Mouse (Mus musculus): ENCODE measurements at regions not wholly inside any gene's neighbourhood (a gene's known extent, or its start where the extent isn't known, plus 50 kb on each side); places are given as distances from the start of the nearest gene placed in this dataset.
A peak's percentile ranks its signal among the peaks of the same experiment; 100 is the strongest.

- intact Hi-C loops (cut with DNase I) = no loop called here
- no peak for TF ChIP-seq CTCF (IDR thresholded peaks at IDR 0.05)
Observed at GRCm38 (mm10) chr8:92609908-92610307, 64.2 kb upstream of the Irx6 start.

GRCm38 (mm10) chr8:92610487-92611059 lies 63.5 kb upstream of the Irx6 start:
- no peak for TF ChIP-seq CTCF (IDR thresholded peaks at IDR 0.05)
- DNase-seq (ENCODE audit: extremely low spot score in 1 of 2, low spot score in 2 of 2) = no peak
- H3K4me3 ChIP-seq = no peak overlapping the region
- intact Hi-C loops (cut with DNase I) = no loop called here
- H3K27ac ChIP-seq = no peak overlapping the region

More at GRCm38 (mm10) chr8:92609908-92610307, 64.2 kb upstream of the Irx6 start:
- no peak for DNase-seq (ENCODE audit: extremely low spot score in 1 of 2, low spot score in 2 of 2)
- Histone ChIP-seq H3K4me3 (no peak overlapping the region), H3K27ac (no peak overlapping the region)

GRCm38 (mm10) chr8:92613486-92613885 lies 60.6 kb upstream of the Irx6 start:
- intact Hi-C loops (cut with DNase I) = no loop called here
- no peak overlapping the region for H3K27ac ChIP-seq
- no peak for DNase-seq (ENCODE audit: extremely low spot score in 1 of 2, low spot score in 2 of 2)
- no peak overlapping the region for H3K4me3 ChIP-seq
- TF ChIP-seq CTCF (IDR thresholded peaks at IDR 0.05) = peak; percentile 41

GRCm38 (mm10) chr8:92616341-92617115 lies 57.6 kb upstream of the Irx6 start:
- intact Hi-C loops (cut with DNase I) = no loop called here
- Histone ChIP-seq H3K4me3 (no peak overlapping the region), H3K27ac (no peak overlapping the region)
- no peak for TF ChIP-seq CTCF (IDR thresholded peaks at IDR 0.05)
- DNase-seq (ENCODE audit: extremely low spot score in 1 of 2, low spot score in 2 of 2) = no peak

- Histone ChIP-seq H3K4me3 (no peak overlapping the region), H3K27ac (no peak overlapping the region)
- DNase-seq (ENCODE audit: extremely low spot score in 1 of 2, low spot score in 2 of 2) = no peak
- intact Hi-C loops (cut with DNase I) = no loop called here
- TF ChIP-seq CTCF (IDR thresholded peaks at IDR 0.05) = no peak
Observed at GRCm38 (mm10) chr8:92618281-92618680, 55.8 kb upstream of the Irx6 start.
